Comparison of ENCODE assay signal across 8 mouse cellular contexts in genomic region chr15:86058394-86058915, GRCm38 (mm10). TPM values are rescaled to one million over a fixed set of nuclear protein-coding genes. Genes with fewer than 3 reads are reported as not detected.
DNase-seq lines count a peak whose midpoint lies in the region; ATAC-seq and TF ChIP-seq lines count a peak whose summit lies in the region.

No protein-coding gene starts in this region.

- no peak for TF ChIP-seq CTCF in kidney, adult 2 months (conservative IDR thresholded peaks at IDR 0.05; ENCODE audit: insufficient read depth, insufficient read length, low read depth, low read length)
- TF ChIP-seq CTCF in spleen, adult 2 months (IDR thresholded peaks at IDR 0.05; ENCODE audit: extremely low read depth, insufficient read depth, insufficient read length, insufficient replicate concordance), result no peak

- no peaks in the 10 kb centered on the region for H3K27me3 ChIP-seq in embryonic facial prominence, embryonic 13.5 days
- H3K27me3 ChIP-seq in kidney, adult 2 months (replicated peaks; ENCODE audit: control insufficient read depth, insufficient read depth, low read length), result no peaks in the 10 kb centered on the region
- H3K27me3 ChIP-seq in limb, embryonic 12.5 days, result 0 out of 2 replicates have a peak, but pooled peaks cover 3% of the 10 kb centered on the region
- H3K27me3 ChIP-seq in midbrain, embryonic 14.5 days (ENCODE audit: control insufficient read depth, insufficient read depth, low read length), result no peaks in the 10 kb centered on the region
- H3K27me3 ChIP-seq in spleen, adult 2 months (ENCODE audit: control insufficient read depth, insufficient read depth, low read length), result no peaks in the 10 kb centered on the region

- H3K9me3 ChIP-seq in embryonic facial prominence, embryonic 13.5 days, result no peaks in the 10 kb centered on the region
- no peaks in the 10 kb centered on the region for H3K9me3 ChIP-seq in limb, embryonic 12.5 days
- no peaks in the 10 kb centered on the region for H3K9me3 ChIP-seq in midbrain, embryonic 14.5 days (ENCODE audit: control insufficient read depth, low read length)

- peak; percentile 48 for ATAC-seq in embryonic facial prominence, embryonic 13.5 days (ENCODE audit: insufficient number of reproducible peaks, insufficient read depth, low FRiP score, low TSS enrichment, low read depth)
- ATAC-seq in limb, embryonic 12.5 days (ENCODE audit: insufficient number of reproducible peaks, insufficient read depth, low FRiP score, low TSS enrichment, low read depth), result peak; percentile 33
- peak; percentile 78 for ATAC-seq in midbrain, embryonic 14.5 days (ENCODE audit: low FRiP score, low TSS enrichment)

- no peaks in the 10 kb centered on the region for H3K36me3 ChIP-seq in embryonic facial prominence, embryonic 13.5 days
- no peaks in the 10 kb centered on the region for H3K36me3 ChIP-seq in kidney, adult 2 months (ENCODE audit: control insufficient read depth, insufficient read depth, low read length)
- 0 out of 2 replicates have a peak, but pooled peaks cover 3% of the 10 kb centered on the region for H3K36me3 ChIP-seq in limb, embryonic 12.5 days
- H3K36me3 ChIP-seq in midbrain, embryonic 14.5 days (ENCODE audit: control insufficient read depth, insufficient read depth, low read length), result 0 out of 2 replicates have a peak, but pooled peaks cover 3% of the 10 kb centered on the region
- H3K36me3 ChIP-seq in spleen, adult 2 months (ENCODE audit: control insufficient read depth, insufficient read depth, low read length), result no peaks in the 10 kb centered on the region

- no peak for TF ChIP-seq POLR2A in kidney, adult 2 months (IDR thresholded peaks at IDR 0.05; ENCODE audit: low read depth, low read length)
- TF ChIP-seq POLR2A in spleen, adult 2 months (IDR thresholded peaks at IDR 0.05; ENCODE audit: low read depth, low read length), result no peak

- DNase-seq in 3134 (ENCODE audit: extremely low read depth, insufficient read length, low spot score), result peak; percentile 88
- DNase-seq in adrenal gland, postnatal 36 days, result peak; percentile 90 to 94
- peak; percentile 87 to 88 for DNase-seq in heart, adult 18-20 months
- DNase-seq in kidney, adult 2 months, result peak; percentile 93
- peak; percentile 97 for DNase-seq in midbrain, embryonic 14.5 days
- DNase-seq in spleen, adult 2 months (ENCODE audit: low read depth in 1 of 2, low spot score in 2 of 2), result peak in 1 of 2 experiments; percentile 72

- peak overlapping the region; percentile 92 for H3K9ac ChIP-seq in embryonic facial prominence, embryonic 13.5 days
- H3K9ac ChIP-seq in limb, embryonic 12.5 days (replicated peaks), result peak overlapping the region; percentile 94
- peak overlapping the region; percentile 98 for H3K9ac ChIP-seq in midbrain, embryonic 14.5 days (replicated peaks; ENCODE audit: low read length)

- H3K27ac ChIP-seq in embryonic facial prominence, embryonic 13.5 days, result peak overlapping the region; percentile 70
- H3K27ac ChIP-seq in kidney, adult 2 months (ENCODE audit: insufficient read depth, low read depth, low read length), result peak overlapping the region; percentile 36
- peak overlapping the region; percentile 66 for H3K27ac ChIP-seq in limb, embryonic 12.5 days
- peak overlapping the region; percentile 91 for H3K27ac ChIP-seq in midbrain, embryonic 14.5 days (replicated peaks; ENCODE audit: low read depth, low read length)
- H3K27ac ChIP-seq in spleen, adult 2 months (ENCODE audit: insufficient read depth, low read length), result peak overlapping the region; percentile 83

- H3K4me1 ChIP-seq in embryonic facial prominence, embryonic 13.5 days, result peaks cover 44% of the 10 kb centered on the region
- peaks cover 15% of the 10 kb centered on the region; the same call in 1 of the 2 replicates for H3K4me1 ChIP-seq in kidney, adult 2 months (ENCODE audit: control insufficient read depth, insufficient read depth, low read length)
- H3K4me1 ChIP-seq in limb, embryonic 12.5 days (replicated peaks), result peaks cover 43% of the 10 kb centered on the region
- peaks cover 39% of the 10 kb centered on the region for H3K4me1 ChIP-seq in midbrain, embryonic 14.5 days (ENCODE audit: control insufficient read depth, insufficient read depth, low read length)
- peaks cover 57% of the 10 kb centered on the region for H3K4me1 ChIP-seq in spleen, adult 2 months (ENCODE audit: control insufficient read depth, insufficient read depth, insufficient read length)

- peak overlapping the region; percentile 83 for H3K4me3 ChIP-seq in embryonic facial prominence, embryonic 13.5 days
- peak overlapping the region; percentile 75 for H3K4me3 ChIP-seq in kidney, adult 2 months (ENCODE audit: insufficient read depth, low read depth, low read length)
- peak overlapping the region; percentile 89 for H3K4me3 ChIP-seq in limb, embryonic 12.5 days (replicated peaks)
- peak overlapping the region; percentile 86 for H3K4me3 ChIP-seq in midbrain, embryonic 14.5 days (replicated peaks; ENCODE audit: low read depth, low read length)
- peak overlapping the region; percentile 88 for H3K4me3 ChIP-seq in spleen, adult 2 months (ENCODE audit: extremely low read depth, insufficient read depth, insufficient read length)

- peak overlapping the region; percentile 84 for H3K4me2 ChIP-seq in embryonic facial prominence, embryonic 13.5 days
- H3K4me2 ChIP-seq in limb, embryonic 12.5 days, result peak overlapping the region; percentile 78
- H3K4me2 ChIP-seq in midbrain, embryonic 14.5 days (ENCODE audit: low read length), result peak overlapping the region; percentile 93

- WGBS in embryonic facial prominence, embryonic 13.5 days, result under 1% methylated on average over 67 of the region's 70 CpGs
- 1% methylated on average over 65 of the region's 70 CpGs for WGBS in kidney, adult 2 months
- WGBS in limb, embryonic 12.5 days, result under 1% methylated on average over 52 of the region's 70 CpGs
- WGBS in midbrain, embryonic 14.5 days, result under 1% methylated on average over 63 of the region's 70 CpGs
- WGBS in spleen, adult 2 months, result 2% methylated on average over 51 of the region's 70 CpGs

RNA-seq across cellular contexts. Expression of gene Gramd4, which starts 1.0 kb away (rescaled TPM):
- total RNA-seq in adrenal gland, postnatal 36 days (2021), result 10 to 100 TPM; 13.9 to 18.7 TPM
- polyA plus RNA-seq in embryonic facial prominence, embryonic 13.5 days (2015; fragmentation: Nextera tagmentation; extraction: Ambion mirVana), result 14.6 and 16.6 TPM in 2 replicates
- total RNA-seq in heart, adult 18-20 months (2021), result 10 to 100 TPM; 32.6 to 32.7 TPM
- 18.9 and 20.6 TPM in 2 replicates for polyA plus RNA-seq in kidney, adult 2 months (2012; rRNA removed)
- 19.2 and 20.0 TPM in 2 replicates for polyA plus RNA-seq in limb, embryonic 12.5 days (2016; fragmentation: Nextera tagmentation; extraction: Ambion mirVana)
- polyA plus RNA-seq in midbrain, embryonic 14.5 days (2014; fragmentation: Nextera tagmentation; extraction: Ambion mirVana), result 29.5 and 31.0 TPM in 2 replicates
- 36.2 and 43.9 TPM in 2 replicates for polyA plus RNA-seq in spleen, adult 2 months (2012; rRNA removed)

RNA-seq across cellular contexts. Expression of gene Celsr1, which starts 24.9 kb away (rescaled TPM):
- 1 to 10 TPM; 5.1 to 6.3 TPM for total RNA-seq in adrenal gland, postnatal 36 days (2021)
- polyA plus RNA-seq in embryonic facial prominence, embryonic 13.5 days (2015; fragmentation: Nextera tagmentation; extraction: Ambion mirVana), result 2.9 and 3.1 TPM in 2 replicates
- total RNA-seq in heart, adult 18-20 months (2021), result 1 to 10 TPM; 5.0 to 5.1 TPM
- polyA plus RNA-seq in kidney, adult 2 months (2012; rRNA removed), result 12.4 and 16.8 TPM in 2 replicates
- polyA plus RNA-seq in limb, embryonic 12.5 days (2016; fragmentation: Nextera tagmentation; extraction: Ambion mirVana), result 1.9 TPM in 2 replicates
- polyA plus RNA-seq in midbrain, embryonic 14.5 days (2014; fragmentation: Nextera tagmentation; extraction: Ambion mirVana), result 2.9 and 3.5 TPM in 2 replicates
- 7.4 and 7.9 TPM in 2 replicates for polyA plus RNA-seq in spleen, adult 2 months (2012; rRNA removed)

Comparison
In these comparisons a context has a peak if more than half of its experiments do, and no peak if none do; other contexts are left out.
1. H3K27ac ChIP-seq: peak in every context shown above with its lines; median percentile 91 in midbrain, embryonic 14.5 days; 83 in spleen, adult 2 months; 70 in embryonic facial prominence, embryonic 13.5 days; 66 in limb, embryonic 12.5 days; 36 in kidney, adult 2 months.